Mouse (Mus musculus): ENCODE measurements around the gene Bcl2. TPM values are rescaled to one million over a fixed set of nuclear protein-coding genes. Genes with fewer than 3 reads are reported as not detected.
A peak's percentile ranks its signal among the peaks of the same experiment; 100 is the strongest.

Gene Bcl2
- total and polyA plus RNA-seq, 3 experiments: 4.5 to 13.6 (median 8.7) TPM

DNA sequence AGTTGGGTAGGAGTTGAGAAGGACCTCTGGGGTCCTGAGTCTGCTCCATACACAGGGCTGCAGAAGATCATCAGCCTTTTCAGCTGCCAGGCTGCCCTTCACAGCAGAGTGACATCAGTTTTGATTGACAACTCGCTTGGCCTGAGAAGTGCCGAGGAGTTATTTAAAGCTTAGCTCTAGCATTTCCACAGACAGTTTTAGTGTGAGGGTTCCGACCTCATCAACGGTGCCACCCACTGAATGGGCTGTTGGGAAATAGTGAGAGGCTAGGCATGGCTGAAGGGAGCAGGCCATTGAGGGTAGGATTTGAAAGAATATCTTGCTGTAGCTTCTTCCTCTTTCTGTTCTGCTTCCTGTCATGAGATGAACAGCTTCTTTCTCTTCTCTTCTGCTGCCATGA is 18.4 kb downstream of the Bcl2 start:
- H3K9ac ChIP-seq (ENCODE audit: insufficient read depth, low read depth): no peak overlapping the region; the same call in 1 of the 2 replicates
- peaks cover 2% of the 10 kb centered on the region; the same call in 1 of the 2 replicates for H3K79me2 ChIP-seq (replicated peaks; ENCODE audit: control insufficient read depth, extremely low read depth, insufficient read depth, poor library complexity, severe bottlenecking)
- peak; percentile 69 for DNase-seq (ENCODE audit: extremely low read depth)
- dilution Hi-C loops (cut with MboI; ENCODE audit: extremely low pct_ligation_motif_present, extremely low pct_unique_long_range_greater_than_20kb, low sequenced_read_pairs) (no loop called here), in situ Hi-C loops (cut with MboI; ENCODE audit: low pct_ligation_motif_present, low pct_unique_long_range_greater_than_20kb, low sequenced_read_pairs) (no loop called here)
- peaks cover 18 to 60% of the 10 kb centered on the region in 2 experiments for H3K4me1 ChIP-seq (ENCODE audit: control insufficient read depth in 1 of 2, insufficient read depth in 2 of 2)
- no peaks in the 10 kb centered on the region for H3K27me3 ChIP-seq (replicated peaks)
- H3K9me3 ChIP-seq (replicated peaks; ENCODE audit: low read length): no peaks in the 10 kb centered on the region
- TF ChIP-seq NELFE (IDR thresholded peaks at IDR 0.05; ENCODE audit: low read depth, low read length) (no peak), ETS1 (conservative IDR thresholded peaks at IDR 0.05; ENCODE audit: low read depth, low read length) (peak; percentile 40; the same call in 1 of the 2 replicates), MAX (IDR thresholded peaks at IDR 0.05; ENCODE audit: low read length) (0 out of 2 replicates have a peak, but pooled peaks have one; percentile 24), IRF4 (IDR thresholded peaks at IDR 0.05; ENCODE audit: low read depth, low read length) (peak; percentile 71; the same call in 1 of the 2 replicates), ZNF384 (IDR thresholded peaks at IDR 0.05; ENCODE audit: low read depth, low read length) (no peak), MEF2A (IDR thresholded peaks at IDR 0.05; ENCODE audit: borderline replicate concordance, low read depth, low read length) (peak; percentile 58; the same call in 1 of the 2 replicates), JUND (conservative IDR thresholded peaks at IDR 0.05; ENCODE audit: low read depth, low read length) (0 out of 2 replicates have a peak, but pooled peaks have one; percentile 6), EP300 (IDR thresholded peaks at IDR 0.05; ENCODE audit: low read length) (peak; percentile 62; the same call in 1 of the 2 replicates), SIN3A (IDR thresholded peaks at IDR 0.05; ENCODE audit: low read length) (peak; percentile 33; the same call in 1 of the 2 replicates)
- peak overlapping the region; percentile 33 for H3K4me2 ChIP-seq (ENCODE audit: insufficient read depth, low read depth, poor library complexity, severe bottlenecking)
- H3K4me3 ChIP-seq (replicated peaks in 1 of 3; ENCODE audit: low read depth in 2 of 3, low read length in 2 of 3, poor library complexity in 1 of 3): no peak overlapping the region
- H3K27ac ChIP-seq (ENCODE audit: insufficient read depth, low read depth): peak overlapping the region; percentile 63
- peaks cover 0 to 6% of the 10 kb centered on the region in 2 experiments for H3K36me3 ChIP-seq (replicated peaks in 1 of 2; ENCODE audit: control insufficient read depth in 1 of 2, insufficient read depth in 1 of 2, low read length in 1 of 2)

DNA sequence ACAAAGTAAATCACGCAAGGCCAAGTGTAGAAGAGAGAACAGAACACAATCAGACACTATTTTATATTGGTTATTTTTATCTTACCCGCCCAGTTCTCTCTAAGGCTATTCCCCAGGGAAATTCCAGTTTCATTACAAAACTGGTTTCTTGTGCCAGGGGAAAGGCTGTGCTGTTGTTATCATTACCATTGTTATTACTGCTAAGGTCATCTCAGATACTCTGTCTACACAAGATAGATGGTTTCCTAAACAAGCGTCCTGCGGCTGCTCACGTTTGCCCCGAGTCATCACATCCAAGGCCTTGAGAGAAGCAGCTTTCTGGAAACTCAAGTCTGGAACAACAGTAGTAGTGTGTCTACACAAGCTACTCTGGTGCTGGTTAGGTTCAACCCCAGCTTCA is 19.8 kb downstream of the Bcl2 start:
- DNase-seq (ENCODE audit: extremely low read depth): no peak
- no peak overlapping the region for H3K9ac ChIP-seq (ENCODE audit: insufficient read depth, low read depth)
- in situ Hi-C loops (cut with MboI; ENCODE audit: low pct_ligation_motif_present, low pct_unique_long_range_greater_than_20kb, low sequenced_read_pairs) (no loop called here), dilution Hi-C loops (cut with MboI; ENCODE audit: extremely low pct_ligation_motif_present, extremely low pct_unique_long_range_greater_than_20kb, low sequenced_read_pairs) (no loop called here)
- H3K4me2 ChIP-seq (ENCODE audit: insufficient read depth, low read depth, poor library complexity, severe bottlenecking): no peak overlapping the region
- TF ChIP-seq PAX5 (IDR thresholded peaks at IDR 0.05; ENCODE audit: low read length): no peak
- TF ChIP-seq E2F4 (IDR thresholded peaks at IDR 0.05; ENCODE audit: insufficient replicate concordance, low read depth, low read length): no peak
- no peak for TF ChIP-seq NRF1 (IDR thresholded peaks at IDR 0.05; ENCODE audit: low read depth, low read length)
- TF ChIP-seq MAZ (IDR thresholded peaks at IDR 0.05; ENCODE audit: low read depth, low read length): no peak
- TF ChIP-seq JUN (IDR thresholded peaks at IDR 0.05; ENCODE audit: insufficient read depth, low read depth, low read length): no peak
- no peak for TF ChIP-seq SMC3 (IDR thresholded peaks at IDR 0.05; ENCODE audit: low read depth, low read length)
- TF ChIP-seq ELF1 (IDR thresholded peaks at IDR 0.05; ENCODE audit: low read depth, low read length): no peak
- no peak for TF ChIP-seq NELFE (IDR thresholded peaks at IDR 0.05; ENCODE audit: low read depth, low read length)
- TF ChIP-seq UBTF (IDR thresholded peaks at IDR 0.05; ENCODE audit: low read depth, low read length): no peak
- TF ChIP-seq ZKSCAN1 (IDR thresholded peaks at IDR 0.05; ENCODE audit: borderline replicate concordance, low read depth, low read length): no peak
- no peak for TF ChIP-seq POLR2A (IDR thresholded peaks at IDR 0.05; ENCODE audit: low read depth, low read length)
- no peak for TF ChIP-seq TBP (conservative IDR thresholded peaks at IDR 0.05; ENCODE audit: low read depth, low read length)
- no peak for TF ChIP-seq CHD2 (IDR thresholded peaks at IDR 0.05; ENCODE audit: low read length)
- no peak for TF ChIP-seq CTCF (conservative IDR thresholded peaks at IDR 0.05 in 1 of 2, IDR thresholded peaks at IDR 0.05 in 1 of 2; ENCODE audit: low read depth in 2 of 2, low read length in 2 of 2)
- TF ChIP-seq MAFK (IDR thresholded peaks at IDR 0.05; ENCODE audit: insufficient replicate concordance, low read length): no peak
- no peak for TF ChIP-seq GABPA (IDR thresholded peaks at IDR 0.05; ENCODE audit: insufficient replicate concordance, low read depth, low read length)
- TF ChIP-seq MEF2A (IDR thresholded peaks at IDR 0.05; ENCODE audit: borderline replicate concordance, low read depth, low read length): no peak
- no peak for TF ChIP-seq RAD21 (IDR thresholded peaks at IDR 0.05; ENCODE audit: low read depth, low read length)
- peaks cover 5% of the 10 kb centered on the region for H3K9me3 ChIP-seq (replicated peaks; ENCODE audit: low read length)
- H3K4me3 ChIP-seq (replicated peaks in 1 of 3; ENCODE audit: low read depth in 2 of 3, low read length in 2 of 3, poor library complexity in 1 of 3): no peak overlapping the region
- no peaks in the 10 kb centered on the region for H3K27me3 ChIP-seq (replicated peaks)
- H3K36me3 ChIP-seq (replicated peaks in 1 of 2; ENCODE audit: control insufficient read depth in 1 of 2, insufficient read depth in 1 of 2, low read length in 1 of 2): peaks cover 0 to 9% of the 10 kb centered on the region in 2 experiments
- no peak overlapping the region for H3K27ac ChIP-seq (ENCODE audit: insufficient read depth, low read depth)
- peaks cover 2% of the 10 kb centered on the region; the same call in 1 of the 2 replicates for H3K79me2 ChIP-seq (replicated peaks; ENCODE audit: control insufficient read depth, extremely low read depth, insufficient read depth, poor library complexity, severe bottlenecking)
- peaks cover 16 to 58% of the 10 kb centered on the region in 2 experiments for H3K4me1 ChIP-seq (ENCODE audit: control insufficient read depth in 1 of 2, insufficient read depth in 2 of 2)
